Mouse (Mus musculus): ENCODE results near the gene Agps. TPM values are rescaled to one million over a fixed set of nuclear protein-coding genes. Genes with fewer than 3 reads are reported as not detected.

The Agps gene
- 39.2 and 40.0 TPM in 2 replicates for polyA plus RNA-seq (2015; fragmentation: Nextera tagmentation; extraction: Ambion mirVana)

GRCm38 (mm10) chr2:75831881-75832633 is at the start of gene Agps:
Gene Agps, plus strand, starts transcription at chr2:75832177.
- peak; percentile 94 for ATAC-seq (ENCODE audit: low FRiP score, low TSS enrichment)
- Histone ChIP-seq H3K4me2 (replicated peaks; ENCODE audit: low read depth, low read length) (peak within 1 kb of the TSS; percentile 60), H3K27me3 (ENCODE audit: insufficient read depth, low read length) (no peaks in the 10 kb centered on the region), H3K36me3 (ENCODE audit: insufficient read depth, low read length) (no peaks in the 10 kb centered on the region), H3K9ac (replicated peaks; ENCODE audit: low read length) (peak within 1 kb of the TSS; percentile 91), H3K27ac (ENCODE audit: low read length) (peak within 1 kb of the TSS; percentile 87), H3K9me3 (ENCODE audit: low read length) (no peaks in the 10 kb centered on the region), H3K4me1 (ENCODE audit: insufficient read depth, low read length) (peaks cover 22% of the 10 kb centered on the region), H3K4me3 (ENCODE audit: low read length) (peak within 1 kb of the TSS; percentile 93)
- WGBS = under 1% methylated on average over 66 of the region's 86 CpGs

- Histone ChIP-seq H3K4me2 (replicated peaks; ENCODE audit: low read depth, low read length) (0 out of 2 replicates have a peak overlapping the region, but pooled peaks have one; percentile 3), H3K27ac (ENCODE audit: low read length) (0 out of 2 replicates have a peak overlapping the region, but pooled peaks have one; percentile 53)
These were observed 45.9 kb upstream of the Agps start for GRCm38 (mm10) chr2:75786075-75786474.

GRCm38 (mm10) chr2:75788511-75788910 is 43.5 kb upstream of the Agps start:
- Histone ChIP-seq H3K36me3 (ENCODE audit: insufficient read depth, low read length) (no peaks in the 10 kb centered on the region), H3K4me2 (replicated peaks; ENCODE audit: low read depth, low read length) (no peak overlapping the region), H3K27me3 (ENCODE audit: insufficient read depth, low read length) (no peaks in the 10 kb centered on the region), H3K4me1 (ENCODE audit: insufficient read depth, low read length) (peaks cover 17% of the 10 kb centered on the region), H3K4me3 (ENCODE audit: low read length) (no peak overlapping the region), H3K9ac (replicated peaks; ENCODE audit: low read length) (no peak overlapping the region), H3K9me3 (ENCODE audit: low read length) (no peaks in the 10 kb centered on the region), H3K27ac (ENCODE audit: low read length) (no peak overlapping the region)
- no peak for ATAC-seq (ENCODE audit: low FRiP score, low TSS enrichment)
- WGBS = 65% methylated on average over 3 of the region's 3 CpGs

More at GRCm38 (mm10) chr2:75786075-75786474, 45.9 kb upstream of the Agps start:
- Histone ChIP-seq H3K9me3 (ENCODE audit: low read length) (no peaks in the 10 kb centered on the region), H3K4me1 (ENCODE audit: insufficient read depth, low read length) (peaks cover 10% of the 10 kb centered on the region), H3K27me3 (ENCODE audit: insufficient read depth, low read length) (no peaks in the 10 kb centered on the region), H3K4me3 (ENCODE audit: low read length) (no peak overlapping the region), H3K9ac (replicated peaks; ENCODE audit: low read length) (no peak overlapping the region), H3K36me3 (ENCODE audit: insufficient read depth, low read length) (no peaks in the 10 kb centered on the region)
- WGBS = 21% methylated on average over 6 of the region's 6 CpGs
- ATAC-seq (ENCODE audit: low FRiP score, low TSS enrichment) = no peak

- Histone ChIP-seq H3K27me3 (ENCODE audit: insufficient read depth, low read length) (no peaks in the 10 kb centered on the region), H3K9ac (replicated peaks; ENCODE audit: low read length) (no peak overlapping the region), H3K27ac (ENCODE audit: low read length) (no peak overlapping the region), H3K4me2 (replicated peaks; ENCODE audit: low read depth, low read length) (peak overlapping the region; percentile 3; the same call in 1 of the 2 replicates), H3K36me3 (ENCODE audit: insufficient read depth, low read length) (no peaks in the 10 kb centered on the region), H3K4me1 (ENCODE audit: insufficient read depth, low read length) (peaks cover 17% of the 10 kb centered on the region), H3K4me3 (ENCODE audit: low read length) (no peak overlapping the region), H3K9me3 (ENCODE audit: low read length) (no peaks in the 10 kb centered on the region)
- peak; percentile 42; the same call in 1 of the 2 replicates for ATAC-seq (ENCODE audit: low FRiP score, low TSS enrichment)
- 18% methylated on average over 14 of the region's 14 CpGs for WGBS
These were observed 41.9 kb upstream of the Agps start for GRCm38 (mm10) chr2:75789959-75790523.

- no peaks in the 10 kb centered on the region for H3K27me3 ChIP-seq (ENCODE audit: insufficient read depth, low read length)
- no peak overlapping the region for H3K27ac ChIP-seq (ENCODE audit: low read length)
- peaks cover 14% of the 10 kb centered on the region for H3K4me1 ChIP-seq (ENCODE audit: insufficient read depth, low read length)
- no peaks in the 10 kb centered on the region for H3K36me3 ChIP-seq (ENCODE audit: insufficient read depth, low read length)
- no peak for ATAC-seq (ENCODE audit: low FRiP score, low TSS enrichment)
- H3K4me2 ChIP-seq (replicated peaks; ENCODE audit: low read depth, low read length) = peak overlapping the region; percentile 31
- H3K9me3 ChIP-seq (ENCODE audit: low read length) = no peaks in the 10 kb centered on the region
- WGBS = 57% methylated on average over 18 of the region's 18 CpGs
- H3K4me3 ChIP-seq (ENCODE audit: low read length) = no peak overlapping the region
- H3K9ac ChIP-seq (replicated peaks; ENCODE audit: low read length) = no peak overlapping the region
These were observed 40.2 kb upstream of the Agps start for GRCm38 (mm10) chr2:75791561-75792308.

GRCm38 (mm10) chr2:75792377-75793203 is 39.4 kb upstream of the Agps start:
- 0 out of 2 replicates have a peak overlapping the region, but pooled peaks have one; percentile 34 for H3K27ac ChIP-seq (ENCODE audit: low read length)
- peak; percentile 58; the same call in 1 of the 2 replicates for ATAC-seq (ENCODE audit: low FRiP score, low TSS enrichment)
- no peaks in the 10 kb centered on the region for H3K9me3 ChIP-seq (ENCODE audit: low read length)
- H3K4me3 ChIP-seq (ENCODE audit: low read length) = no peak overlapping the region
- H3K9ac ChIP-seq (replicated peaks; ENCODE audit: low read length) = no peak overlapping the region
- no peaks in the 10 kb centered on the region for H3K36me3 ChIP-seq (ENCODE audit: insufficient read depth, low read length)
- no peaks in the 10 kb centered on the region for H3K27me3 ChIP-seq (ENCODE audit: insufficient read depth, low read length)
- WGBS = 48% methylated on average over 12 of the region's 12 CpGs
- H3K4me1 ChIP-seq (ENCODE audit: insufficient read depth, low read length) = peaks cover 14% of the 10 kb centered on the region
- H3K4me2 ChIP-seq (replicated peaks; ENCODE audit: low read depth, low read length) = no peak overlapping the region

GRCm38 (mm10) chr2:75796181-75796580 is 35.8 kb upstream of the Agps start:
- WGBS = 41% methylated on average over 2 of the region's 2 CpGs
- Histone ChIP-seq H3K36me3 (ENCODE audit: insufficient read depth, low read length) (no peaks in the 10 kb centered on the region), H3K4me2 (replicated peaks; ENCODE audit: low read depth, low read length) (no peak overlapping the region), H3K27me3 (ENCODE audit: insufficient read depth, low read length) (no peaks in the 10 kb centered on the region), H3K4me1 (ENCODE audit: insufficient read depth, low read length) (peaks cover 8% of the 10 kb centered on the region), H3K9me3 (ENCODE audit: low read length) (no peaks in the 10 kb centered on the region), H3K4me3 (ENCODE audit: low read length) (no peak overlapping the region), H3K27ac (ENCODE audit: low read length) (no peak overlapping the region), H3K9ac (replicated peaks; ENCODE audit: low read length) (no peak overlapping the region)
- no peak for ATAC-seq (ENCODE audit: low FRiP score, low TSS enrichment)

GRCm38 (mm10) chr2:75798434-75798970 is 33.5 kb upstream of the Agps start:
- 34% methylated on average over 4 of the region's 4 CpGs for WGBS
- no peaks in the 10 kb centered on the region for H3K9me3 ChIP-seq (ENCODE audit: low read length)
- H3K27ac ChIP-seq (ENCODE audit: low read length) = no peak overlapping the region
- no peak overlapping the region for H3K4me2 ChIP-seq (replicated peaks; ENCODE audit: low read depth, low read length)
- H3K36me3 ChIP-seq (ENCODE audit: insufficient read depth, low read length) = no peaks in the 10 kb centered on the region
- no peak overlapping the region for H3K4me3 ChIP-seq (ENCODE audit: low read length)
- H3K4me1 ChIP-seq (ENCODE audit: insufficient read depth, low read length) = peaks cover 4% of the 10 kb centered on the region; the same call in 1 of the 2 replicates
- H3K9ac ChIP-seq (replicated peaks; ENCODE audit: low read length) = no peak overlapping the region
- no peaks in the 10 kb centered on the region for H3K27me3 ChIP-seq (ENCODE audit: insufficient read depth, low read length)
- ATAC-seq (ENCODE audit: low FRiP score, low TSS enrichment) = peak; percentile 25

GRCm38 (mm10) chr2:75805767-75806166 is 26.2 kb upstream of the Agps start:
- Histone ChIP-seq H3K27me3 (ENCODE audit: insufficient read depth, low read length) (no peaks in the 10 kb centered on the region), H3K4me3 (ENCODE audit: low read length) (no peak overlapping the region), H3K4me2 (replicated peaks; ENCODE audit: low read depth, low read length) (no peak overlapping the region), H3K9me3 (ENCODE audit: low read length) (no peaks in the 10 kb centered on the region), H3K27ac (ENCODE audit: low read length) (no peak overlapping the region), H3K9ac (replicated peaks; ENCODE audit: low read length) (no peak overlapping the region), H3K4me1 (ENCODE audit: insufficient read depth, low read length) (peaks cover 4% of the 10 kb centered on the region; the same call in 1 of the 2 replicates), H3K36me3 (ENCODE audit: insufficient read depth, low read length) (no peaks in the 10 kb centered on the region)
- no peak for ATAC-seq (ENCODE audit: low FRiP score, low TSS enrichment)
- 95% methylated on average over 6 of the region's 6 CpGs for WGBS
